Mouse (Mus musculus) forebrain, embryonic 16.5 days (tissue): ENCODE measurements around the gene Mgst3. TPM values are rescaled to one million over a fixed set of nuclear protein-coding genes. Genes with fewer than 3 reads are reported as not detected.
"Not testable (repeated sequence)": the region's sequence is repeated elsewhere in the genome, so short reads cannot be mapped to it uniquely, and the experiment has no call there.

Source experiments
- ATAC-seq: fragments of 200-750 bp; cut with Nextera tagmentation; 2 replicates; pipeline ENCODE4 v1.8.0; 2017; ENCODE audit warnings: mild to moderate bottlenecking, moderate library complexity
- H3K27ac ChIP-seq: fragments of 300-500 bp; sonication (generic); 2 replicates; pipeline ENCODE4 v1.5.1; 2014; ENCODE audit warnings: low read length, control low read depth
- H3K27me3 ChIP-seq: fragments of 300-500 bp; sonication (generic); replicated peaks from 2 replicates; pipeline ENCODE4 v1.6.1; 2014; ENCODE audit warnings: low read length; ENCODE audit not compliant: control insufficient read depth, insufficient read depth
- H3K36me3 ChIP-seq: fragments of 300-500 bp; sonication (generic); 2 replicates; pipeline ENCODE4 v1.6.1; 2014; ENCODE audit not compliant: control insufficient read depth, insufficient read depth
- H3K4me1 ChIP-seq: fragments of 300-500 bp; sonication (generic); replicated peaks from 2 replicates; pipeline ENCODE4 v1.6.1; 2014; ENCODE audit warnings: low read length; ENCODE audit not compliant: control insufficient read depth, insufficient read depth
- H3K4me2 ChIP-seq: fragments of 300-500 bp; sonication (generic); 2 replicates; pipeline ENCODE4 v1.6.1; 2014; ENCODE audit warnings: mild to moderate bottlenecking, low read length, control low read depth
- H3K4me3 ChIP-seq: fragments of 300-500 bp; sonication (generic); replicated peaks from 2 replicates; pipeline ENCODE4 v1.5.1; 2014; ENCODE audit warnings: mild to moderate bottlenecking, low read length, control low read depth
- H3K9ac ChIP-seq: fragments of 300-500 bp; sonication (generic); replicated peaks from 2 replicates; pipeline ENCODE4 v1.6.1; 2014; ENCODE audit warnings: low read depth, low read length, control low read depth
- H3K9me3 ChIP-seq: fragments of 300-500 bp; sonication (generic); 2 replicates; pipeline ENCODE4 v1.6.1; 2016; ENCODE audit warnings: low read length; ENCODE audit not compliant: control insufficient read depth
- WGBS: fragments of 180-500 bp; shearing (Covaris S2); extraction: QIAGEN DNeasy Blood & Tissue Kit; methylation state at CpG from one replicate; pipeline ENCODE4 v1.1.7; 2014; 5-methylcytosine and 5-hydroxymethylcytosine counted together
- polyA plus RNA-seq: library from polyadenylated mRNA; unstranded; fragments of >200 nt; fragmentation: Nextera tagmentation; extraction: Ambion mirVana; gene quantifications from 2 replicates; pipeline ENCODE4 v1.2.1, GENCODE M21; 2015

Gene Mgst3
- polyA plus RNA-seq, 1 experiment from 2014 or later = 109 TPM

DNA sequence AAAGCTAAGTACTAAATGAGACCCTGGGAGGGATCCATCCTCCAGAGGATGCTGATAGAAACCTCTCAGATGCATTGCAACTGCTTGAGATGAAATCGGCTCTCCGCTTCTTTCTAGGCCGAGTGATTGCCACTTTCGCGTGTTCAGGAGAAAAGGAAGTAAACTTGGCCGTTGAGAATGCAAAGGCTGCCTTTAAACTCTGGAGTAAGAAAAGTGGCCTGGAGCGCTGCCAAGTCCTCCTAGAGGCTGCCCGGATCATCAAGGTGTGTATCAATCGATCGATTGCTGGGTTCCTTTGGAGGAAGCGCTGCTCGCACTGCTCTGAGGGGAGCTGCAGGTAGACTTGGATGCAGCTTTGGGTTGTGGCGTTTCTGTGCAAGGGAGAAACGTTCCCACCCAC is 41.2 kb downstream of the Mgst3 start:
- ATAC-seq = no peak
- WGBS = 89% methylated on average over 14 of the region's 14 CpGs
- Histone ChIP-seq H3K36me3 (no peaks in the 10 kb centered on the region; the same call in 1 of the 2 replicates), H3K27ac (no peak overlapping the region), H3K9ac (no peak overlapping the region), H3K27me3 (no peaks in the 10 kb centered on the region), H3K4me2 (no peak overlapping the region), H3K9me3 (no peaks in the 10 kb centered on the region), H3K4me3 (no peak overlapping the region), H3K4me1 (0 out of 2 replicates have a peak, but pooled peaks cover 3% of the 10 kb centered on the region)

DNA sequence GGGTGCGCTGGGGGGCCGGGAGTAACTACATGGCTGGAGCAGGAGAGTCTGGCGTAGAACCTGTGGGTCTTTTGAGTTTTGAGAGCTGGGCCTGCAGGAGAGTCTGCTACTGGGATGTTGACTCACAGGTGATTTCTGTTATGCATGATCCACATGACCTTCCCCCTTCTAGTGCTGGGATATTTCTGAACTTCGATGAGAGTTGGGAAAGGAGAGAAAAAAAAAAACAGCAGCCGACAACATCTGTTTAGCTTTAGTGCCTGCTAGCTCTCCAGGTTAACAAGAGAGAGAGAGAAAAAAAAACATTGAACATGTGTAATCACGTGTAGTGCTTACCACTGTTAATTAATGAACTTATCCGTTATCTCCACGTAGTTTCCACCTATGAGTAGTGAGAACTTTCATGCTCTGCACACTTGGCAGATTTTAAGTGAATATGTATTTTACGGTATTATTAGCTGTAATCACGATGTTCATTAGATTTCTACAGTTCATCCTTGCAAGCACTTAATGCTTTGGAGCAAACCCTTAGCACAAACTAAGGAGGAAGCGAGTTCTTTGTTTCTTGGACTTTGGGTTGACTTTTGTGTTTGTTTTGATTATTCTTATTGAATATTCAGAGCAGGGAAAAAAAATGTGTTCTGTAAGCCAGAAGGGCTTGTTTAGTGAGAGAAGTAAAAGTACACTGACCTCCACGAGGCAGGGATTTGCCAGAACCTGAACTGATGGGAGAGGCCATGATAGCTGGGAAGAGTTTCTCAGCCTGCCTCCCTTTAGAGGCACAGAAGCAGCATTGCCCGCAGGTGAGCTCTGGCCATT is 42.8 kb downstream of the Mgst3 start:
- Histone ChIP-seq H3K36me3 (no peaks in the 10 kb centered on the region; the same call in 1 of the 2 replicates), H3K4me3 (peak overlapping the region; percentile 77), H3K27me3 (no peaks in the 10 kb centered on the region), H3K4me1 (0 out of 2 replicates have a peak, but pooled peaks cover 3% of the 10 kb centered on the region), H3K9ac (peak overlapping the region; percentile 72), H3K27ac (no peak overlapping the region; the same call in 1 of the 2 replicates), H3K9me3 (no peaks in the 10 kb centered on the region), H3K4me2 (peak overlapping the region; percentile 81)
- no peak; the same call in 1 of the 2 replicates for ATAC-seq
- 34% methylated on average over 13 of the region's 13 CpGs for WGBS

DNA sequence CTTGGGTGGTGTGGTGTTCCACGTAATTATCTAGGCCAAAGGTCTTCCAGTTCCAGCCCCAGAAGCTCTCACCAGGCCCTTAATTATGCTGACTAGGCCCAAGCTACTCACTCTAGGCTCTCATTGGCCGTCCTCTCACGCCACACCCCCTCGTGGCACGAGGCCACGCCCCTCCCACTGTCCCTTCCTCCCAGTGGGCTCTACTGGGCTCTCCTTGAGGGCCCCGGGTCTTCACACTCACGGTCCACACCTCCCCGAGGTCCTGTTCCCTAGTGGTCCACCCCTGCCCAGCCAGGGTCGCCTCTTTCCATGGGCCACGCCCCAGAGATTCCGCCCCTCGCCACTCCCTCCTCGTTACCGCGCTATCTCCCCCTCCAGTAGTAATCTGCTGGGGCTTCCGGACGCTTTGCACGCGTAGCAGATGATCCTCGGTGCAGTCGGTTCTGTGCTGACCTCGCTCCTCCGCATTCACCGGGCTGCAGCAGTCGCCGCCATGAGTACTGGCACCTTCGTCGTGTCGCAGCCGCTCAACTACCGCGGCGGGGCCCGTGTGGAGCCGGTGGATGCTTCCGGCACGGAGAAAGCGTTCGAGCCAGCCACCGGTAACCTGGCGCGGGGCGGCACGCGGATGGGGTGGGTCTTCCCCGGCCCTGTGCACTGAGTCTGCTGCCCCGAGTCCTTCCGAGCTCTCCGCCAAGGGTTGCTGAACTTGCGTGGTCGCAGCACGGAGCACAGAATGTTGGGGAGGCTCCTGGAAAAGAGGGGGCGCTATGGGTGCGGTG is 43.6 kb downstream of the Mgst3 start, which contains the start of gene Aldh9a1:
TSS of gene Aldh9a1 (plus strand) at position 177 of the 782 bp plus-strand sequence.
- peak within 1 kb of the TSS; percentile 81 for H3K4me2 ChIP-seq
- peak within 1 kb of the TSS; percentile 72 for H3K9ac ChIP-seq
- H3K27ac ChIP-seq = peak within 1 kb of the TSS; percentile 57
- peak; percentile 98 for ATAC-seq
- H3K27me3 ChIP-seq = no peaks in the 10 kb centered on the region
- under 1% methylated on average over 55 of the region's 55 CpGs for WGBS
- peak within 1 kb of the TSS; percentile 77 for H3K4me3 ChIP-seq
- H3K36me3 ChIP-seq = no peaks in the 10 kb centered on the region; the same call in 1 of the 2 replicates
- no peaks in the 10 kb centered on the region for H3K9me3 ChIP-seq
- H3K4me1 ChIP-seq = 0 out of 2 replicates have a peak, but pooled peaks cover 3% of the 10 kb centered on the region

DNA sequence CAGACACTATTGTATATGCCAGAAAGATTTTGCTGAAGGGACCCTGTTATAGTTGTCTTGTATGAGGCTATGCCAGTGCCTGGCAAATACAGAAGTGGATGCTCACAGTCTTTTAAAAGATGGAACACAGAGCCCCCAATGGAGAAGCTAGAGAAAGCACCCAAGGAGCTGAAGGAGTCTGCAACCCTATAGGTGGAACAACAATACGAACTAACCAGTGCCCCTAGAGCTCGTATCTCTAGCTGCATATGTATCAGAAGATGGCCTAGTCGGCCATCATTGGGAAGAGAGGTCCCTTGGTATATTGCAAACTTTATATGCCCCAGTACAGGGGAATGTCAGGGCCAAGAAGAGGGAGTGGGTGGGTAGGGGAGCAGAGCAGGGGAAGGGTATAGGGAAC is 44.4 kb downstream of the Mgst3 start:
- H3K27ac ChIP-seq, ATAC-seq, H3K4me1 ChIP-seq, H3K4me3 ChIP-seq, H3K27me3 ChIP-seq, H3K36me3 ChIP-seq, H3K9ac ChIP-seq, H3K9me3 ChIP-seq, H3K4me2 ChIP-seq: not testable (repeated sequence)
- 51% methylated on average over 3 of the region's 3 CpGs for WGBS

DNA sequence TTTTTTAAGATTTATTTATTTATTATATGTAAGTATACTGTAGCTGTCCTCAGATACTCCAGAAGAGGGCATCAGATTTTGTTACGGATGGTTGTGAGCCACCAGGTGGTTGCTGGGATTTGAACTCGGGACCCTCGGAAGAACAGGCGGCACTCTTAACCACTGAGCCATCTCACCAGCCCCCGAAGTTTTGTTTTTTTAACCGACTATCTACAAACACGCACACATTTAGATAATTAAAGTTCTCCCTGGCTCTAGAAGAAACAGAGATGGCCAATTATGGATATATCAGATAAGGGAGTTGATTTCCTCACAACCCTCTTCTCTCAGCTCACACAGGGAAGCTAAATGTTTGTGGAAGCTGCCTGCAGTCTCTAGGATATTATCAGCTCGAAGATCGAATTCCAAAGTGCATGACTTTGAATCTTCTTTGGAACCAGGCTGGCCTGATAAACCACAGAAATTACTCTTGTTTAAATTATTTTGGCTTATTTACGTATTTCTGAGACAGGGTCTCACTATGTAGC is 47.6 kb downstream of the Mgst3 start:
- H3K4me1 ChIP-seq = not testable (repeated sequence)

DNA sequence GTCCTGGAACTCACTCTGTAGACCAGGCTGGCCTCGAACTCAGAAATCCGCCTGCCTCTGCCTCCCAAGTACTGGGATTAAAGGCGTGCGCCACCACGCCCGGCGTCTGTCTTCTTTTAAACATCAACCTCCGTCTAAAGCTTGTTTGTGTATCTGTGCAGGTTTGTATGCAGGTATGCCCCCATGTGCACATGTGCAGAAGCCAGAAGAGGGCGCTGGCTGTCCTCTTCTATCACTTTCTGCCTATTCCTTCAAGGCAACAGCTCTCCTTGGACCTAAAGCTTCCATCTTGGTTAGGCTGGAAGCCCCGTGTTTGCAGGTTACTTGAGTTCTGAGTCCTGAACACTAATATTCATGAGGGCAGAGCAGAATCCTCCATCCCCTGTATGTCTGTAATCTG is 50.8 kb downstream of the Mgst3 start:
- Histone ChIP-seq H3K4me3 (no peak overlapping the region), H3K36me3 (no peaks in the 10 kb centered on the region), H3K9me3 (no peaks in the 10 kb centered on the region), H3K27me3 (no peaks in the 10 kb centered on the region), H3K4me2 (no peak overlapping the region), H3K9ac (no peak overlapping the region), H3K4me1 (peaks cover 7% of the 10 kb centered on the region; the same call in 1 of the 2 replicates), H3K27ac (no peak overlapping the region)
- WGBS = 91% methylated on average over 9 of the region's 10 CpGs
- ATAC-seq = no peak

More for the DNA sequence above, 47.6 kb downstream of the Mgst3 start:
- WGBS = 94% methylated on average over 10 of the region's 10 CpGs
- not testable (repeated sequence) for H3K27me3 ChIP-seq, H3K9me3 ChIP-seq, H3K4me2 ChIP-seq, H3K4me3 ChIP-seq, H3K27ac ChIP-seq, H3K36me3 ChIP-seq, H3K9ac ChIP-seq, ATAC-seq

DNA sequence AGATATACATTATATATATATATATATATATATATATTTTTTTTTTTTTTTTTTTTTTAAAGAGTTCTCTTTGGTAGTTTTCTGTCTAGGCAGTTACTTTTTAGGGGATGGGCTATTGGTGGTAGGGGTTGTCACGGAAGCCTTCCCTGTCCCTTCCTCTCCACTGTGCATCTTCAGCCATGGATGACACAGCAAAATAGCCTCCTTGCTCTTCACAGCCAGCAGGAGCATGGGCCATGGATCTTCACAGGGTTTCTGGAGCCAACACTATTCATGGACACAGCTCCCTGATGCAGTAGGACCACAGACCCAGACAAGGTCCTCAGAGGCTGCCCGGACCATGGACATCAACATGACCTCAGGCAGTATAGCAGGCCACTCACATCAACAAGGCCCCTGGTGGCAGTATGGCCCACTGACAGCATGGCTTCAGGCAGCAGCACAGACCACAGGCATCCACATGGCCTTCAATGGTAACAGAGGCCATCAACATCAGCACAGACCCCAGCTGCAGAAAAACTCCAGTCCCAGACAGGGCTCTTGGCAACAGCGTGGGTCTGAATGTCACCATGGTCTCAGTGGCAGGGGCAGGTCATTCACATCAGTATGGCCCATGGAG is 52.6 kb downstream of the Mgst3 start:
- Histone ChIP-seq H3K9ac (no peak overlapping the region), H3K36me3 (no peaks in the 10 kb centered on the region), H3K27me3 (no peaks in the 10 kb centered on the region), H3K4me2 (no peak overlapping the region; the same call in 1 of the 2 replicates), H3K4me1 (peaks cover 11% of the 10 kb centered on the region; the same call in 1 of the 2 replicates), H3K9me3 (no peaks in the 10 kb centered on the region), H3K27ac (no peak overlapping the region), H3K4me3 (no peak overlapping the region)
- ATAC-seq = no peak
- 94% methylated on average over 3 of the region's 3 CpGs for WGBS

DNA sequence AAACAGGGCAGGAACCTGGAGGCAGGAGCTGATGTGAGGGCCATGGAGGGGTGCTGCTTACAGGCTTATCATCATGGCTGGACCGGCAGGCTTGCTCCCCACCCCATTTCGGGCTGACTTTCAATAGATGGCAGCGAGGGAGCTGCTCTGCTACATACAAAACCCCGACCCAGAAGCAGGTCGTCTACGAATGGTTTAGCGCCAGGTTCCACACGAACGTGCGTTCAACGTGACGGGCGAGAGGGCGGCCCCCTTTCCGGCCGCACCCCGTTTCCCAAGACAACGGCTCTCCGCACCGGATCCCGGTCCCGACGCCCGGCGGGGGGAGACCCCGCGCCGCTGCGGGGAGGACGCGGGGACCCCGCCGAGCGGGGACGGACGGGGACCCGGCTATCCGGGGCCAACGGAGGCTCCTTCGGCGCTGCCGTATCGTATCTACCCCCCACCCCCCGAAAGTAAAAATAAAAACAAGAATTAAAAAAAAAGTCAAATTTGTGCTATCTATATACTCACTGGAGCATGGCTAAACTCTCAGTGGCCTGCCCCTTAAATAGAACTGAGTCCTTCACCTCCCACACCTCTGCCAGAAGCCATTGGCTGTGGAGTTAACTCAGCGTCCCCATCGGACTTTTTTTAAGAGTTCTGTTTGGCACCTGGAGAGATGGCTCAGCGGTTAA is 53.4 kb downstream of the Mgst3 start:
- peaks cover 11% of the 10 kb centered on the region; the same call in 1 of the 2 replicates for H3K4me1 ChIP-seq
- H3K27me3 ChIP-seq = no peaks in the 10 kb centered on the region
- no peak for ATAC-seq
- H3K4me2 ChIP-seq = peak overlapping the region; percentile 81
- H3K9me3 ChIP-seq = no peaks in the 10 kb centered on the region
- H3K9ac ChIP-seq = peak overlapping the region; percentile 59
- peak overlapping the region; percentile 47 for H3K4me3 ChIP-seq
- WGBS = 1% methylated on average over 47 of the region's 47 CpGs
- H3K36me3 ChIP-seq = no peaks in the 10 kb centered on the region
- H3K27ac ChIP-seq = no peak overlapping the region
